Mouse (Mus musculus) hindbrain, embryonic 12.5 days (tissue): ENCODE results near the gene Tenm4. TPM values are rescaled to one million over a fixed set of nuclear protein-coding genes. Genes with fewer than 3 reads are reported as not detected.
A peak's percentile ranks its signal among the peaks of the same experiment; 100 is the strongest.

ENCODE experiments used
- ATAC-seq: fragments of 200-750 bp; cut with Nextera tagmentation; 2 replicates; pipeline ENCODE4 v1.8.0; 2017; ENCODE audit warnings: moderate TSS enrichment; ENCODE audit not compliant: low FRiP score
- H3K27ac ChIP-seq: fragments of 300-500 bp; sonication (generic); 2 replicates; pipeline ENCODE4 v1.5.1; 2016; ENCODE audit warnings: mild to moderate bottlenecking
- H3K27me3 ChIP-seq: fragments of 300-500 bp; sonication (generic); 2 replicates; pipeline ENCODE4 v1.6.1; 2016; ENCODE audit warnings: mild to moderate bottlenecking
- H3K36me3 ChIP-seq: fragments of 300-500 bp; sonication (generic); 2 replicates; pipeline ENCODE4 v1.6.1; 2016; ENCODE audit warnings: mild to moderate bottlenecking
- H3K4me1 ChIP-seq: fragments of 300-500 bp; sonication (generic); 2 replicates; pipeline ENCODE4 v1.6.1; 2016
- H3K4me2 ChIP-seq: fragments of 300-500 bp; sonication (generic); replicated peaks from 2 replicates; pipeline ENCODE4 v1.6.1; 2016; ENCODE audit warnings: mild to moderate bottlenecking
- H3K4me3 ChIP-seq: fragments of 300-500 bp; sonication (generic); 2 replicates; pipeline ENCODE4 v1.5.1; 2016; ENCODE audit warnings: mild to moderate bottlenecking
- H3K9ac ChIP-seq: fragments of 300-500 bp; sonication (generic); 2 replicates; pipeline ENCODE4 v1.6.1; 2016; ENCODE audit warnings: mild to moderate bottlenecking, moderate library complexity
- H3K9me3 ChIP-seq: fragments of 300-500 bp; sonication (generic); replicated peaks from 2 replicates; pipeline ENCODE4 v1.6.1; 2016; ENCODE audit warnings: mild to moderate bottlenecking
- WGBS: fragments of 180-500 bp; shearing (Covaris S2); methylation state at CpG from one replicate; pipeline ENCODE4 v1.1.7; 2016; 5-methylcytosine and 5-hydroxymethylcytosine counted together
- polyA plus RNA-seq: library from polyadenylated mRNA; unstranded; fragments of >200 nt; fragmentation: Nextera tagmentation; extraction: Ambion mirVana; gene quantifications from 2 replicates; pipeline ENCODE4 v1.2.1, GENCODE M21; 2016

Gene Tenm4
- polyA plus RNA-seq, 1 experiment from 2014 or later = 38.5 TPM

- Histone ChIP-seq H3K27me3 (no peaks in the 10 kb centered on the region), H3K27ac (no peak overlapping the region), H3K4me2 (no peak overlapping the region), H3K4me3 (no peak overlapping the region), H3K36me3 (no peaks in the 10 kb centered on the region), H3K4me1 (peaks cover 13% of the 10 kb centered on the region), H3K9me3 (no peaks in the 10 kb centered on the region), H3K9ac (no peak overlapping the region)
- 82% methylated on average over 6 of the region's 6 CpGs for WGBS
- no peak for ATAC-seq
Measured at GRCm38 (mm10) chr7:96879593-96879992, 708.5 kb downstream of the Tenm4 start.

GRCm38 (mm10) chr7:96880221-96880944, 709.3 kb downstream of the Tenm4 start:
- ATAC-seq = no peak
- H3K36me3 ChIP-seq = no peaks in the 10 kb centered on the region
- WGBS = 76% methylated on average over 6 of the region's 6 CpGs
- no peaks in the 10 kb centered on the region for H3K27me3 ChIP-seq
- H3K4me2 ChIP-seq = no peak overlapping the region
- H3K27ac ChIP-seq = no peak overlapping the region
- no peaks in the 10 kb centered on the region for H3K9me3 ChIP-seq
- no peak overlapping the region for H3K4me3 ChIP-seq
- H3K4me1 ChIP-seq = peaks cover 14% of the 10 kb centered on the region
- H3K9ac ChIP-seq = no peak overlapping the region

- 95% methylated on average over 3 of the region's 3 CpGs for WGBS
- Histone ChIP-seq H3K9ac (no peak overlapping the region), H3K4me2 (no peak overlapping the region), H3K27me3 (no peaks in the 10 kb centered on the region), H3K9me3 (no peaks in the 10 kb centered on the region), H3K4me3 (no peak overlapping the region), H3K4me1 (peaks cover 15% of the 10 kb centered on the region), H3K27ac (no peak overlapping the region), H3K36me3 (peaks cover 5% of the 10 kb centered on the region; the same call in 1 of the 2 replicates)
- no peak for ATAC-seq
Measured at GRCm38 (mm10) chr7:96883297-96883696, 712.3 kb downstream of the Tenm4 start.

GRCm38 (mm10) chr7:96887088-96887654, 716.1 kb downstream of the Tenm4 start:
- Histone ChIP-seq H3K27me3 (no peaks in the 10 kb centered on the region), H3K27ac (no peak overlapping the region; the same call in 1 of the 2 replicates), H3K4me3 (no peak overlapping the region), H3K4me2 (no peak overlapping the region), H3K9ac (no peak overlapping the region), H3K36me3 (peaks cover 5% of the 10 kb centered on the region; the same call in 1 of the 2 replicates), H3K4me1 (peaks cover 42% of the 10 kb centered on the region), H3K9me3 (no peaks in the 10 kb centered on the region)
- ATAC-seq = no peak
- 64% methylated on average over 18 of the region's 18 CpGs for WGBS

GRCm38 (mm10) chr7:96889061-96890034, 718.3 kb downstream of the Tenm4 start:
- Histone ChIP-seq H3K4me2 (no peak overlapping the region), H3K27me3 (no peaks in the 10 kb centered on the region), H3K36me3 (peaks cover 13% of the 10 kb centered on the region), H3K27ac (peak overlapping the region; percentile 44; the same call in 1 of the 2 replicates), H3K9ac (no peak overlapping the region), H3K4me1 (peaks cover 35% of the 10 kb centered on the region), H3K4me3 (no peak overlapping the region), H3K9me3 (no peaks in the 10 kb centered on the region)
- WGBS = 84% methylated on average over 18 of the region's 18 CpGs
- ATAC-seq = no peak

- Histone ChIP-seq H3K4me2 (no peak overlapping the region), H3K36me3 (peaks cover 21% of the 10 kb centered on the region), H3K27ac (peak overlapping the region; percentile 44), H3K4me1 (peaks cover 32% of the 10 kb centered on the region), H3K9ac (no peak overlapping the region), H3K4me3 (no peak overlapping the region), H3K9me3 (no peaks in the 10 kb centered on the region), H3K27me3 (no peaks in the 10 kb centered on the region)
- 29% methylated on average over 7 of the region's 7 CpGs for WGBS
- ATAC-seq = peak; percentile 75
Measured at GRCm38 (mm10) chr7:96890035-96890621, 719.1 kb downstream of the Tenm4 start.

- no peak overlapping the region for H3K4me2 ChIP-seq
- peak overlapping the region; percentile 73 for H3K27ac ChIP-seq
- no peaks in the 10 kb centered on the region for H3K9me3 ChIP-seq
- H3K4me1 ChIP-seq = peaks cover 32% of the 10 kb centered on the region
- H3K27me3 ChIP-seq = no peaks in the 10 kb centered on the region
- H3K36me3 ChIP-seq = peaks cover 27% of the 10 kb centered on the region
- peak; percentile 32; the same call in 1 of the 2 replicates for ATAC-seq
- WGBS = 56% methylated on average over 10 of the region's 10 CpGs
- H3K4me3 ChIP-seq = no peak overlapping the region
- no peak overlapping the region for H3K9ac ChIP-seq
Measured at GRCm38 (mm10) chr7:96890987-96891386, 719.9 kb downstream of the Tenm4 start.

- Histone ChIP-seq H3K27ac (peak overlapping the region; percentile 14), H3K27me3 (no peaks in the 10 kb centered on the region), H3K4me1 (peaks cover 25% of the 10 kb centered on the region), H3K4me3 (no peak overlapping the region), H3K9ac (no peak overlapping the region), H3K4me2 (no peak overlapping the region), H3K9me3 (no peaks in the 10 kb centered on the region), H3K36me3 (peaks cover 26% of the 10 kb centered on the region)
- 57% methylated on average over 10 of the region's 10 CpGs for WGBS
- ATAC-seq = peak; percentile 41; the same call in 1 of the 2 replicates
Measured at GRCm38 (mm10) chr7:96899036-96899569, 728.1 kb downstream of the Tenm4 start.

GRCm38 (mm10) chr7:96902183-96902582, 731.1 kb downstream of the Tenm4 start:
- Histone ChIP-seq H3K4me3 (no peak overlapping the region), H3K4me1 (peaks cover 36% of the 10 kb centered on the region), H3K9ac (no peak overlapping the region), H3K27me3 (no peaks in the 10 kb centered on the region; the same call in 1 of the 2 replicates), H3K9me3 (no peaks in the 10 kb centered on the region), H3K27ac (no peak overlapping the region), H3K36me3 (peaks cover 12% of the 10 kb centered on the region; the same call in 1 of the 2 replicates), H3K4me2 (no peak overlapping the region)
- 60% methylated on average over 5 of the region's 5 CpGs for WGBS
- no peak for ATAC-seq

GRCm38 (mm10) chr7:96903088-96903985, 732.3 kb downstream of the Tenm4 start:
- WGBS = 77% methylated on average over 17 of the region's 17 CpGs
- Histone ChIP-seq H3K4me2 (no peak overlapping the region), H3K9ac (no peak overlapping the region), H3K36me3 (peaks cover 12% of the 10 kb centered on the region; the same call in 1 of the 2 replicates), H3K27me3 (no peaks in the 10 kb centered on the region; the same call in 1 of the 2 replicates), H3K4me3 (no peak overlapping the region), H3K9me3 (no peaks in the 10 kb centered on the region), H3K27ac (no peak overlapping the region), H3K4me1 (peaks cover 46% of the 10 kb centered on the region)
- ATAC-seq = no peak

GRCm38 (mm10) chr7:96904442-96904841, 733.4 kb downstream of the Tenm4 start:
- H3K27ac ChIP-seq = 0 out of 2 replicates have a peak overlapping the region, but pooled peaks have one; percentile 30
- no peaks in the 10 kb centered on the region; the same call in 1 of the 2 replicates for H3K27me3 ChIP-seq
- peaks cover 12% of the 10 kb centered on the region; the same call in 1 of the 2 replicates for H3K36me3 ChIP-seq
- H3K4me1 ChIP-seq = peaks cover 42% of the 10 kb centered on the region
- no peak overlapping the region for H3K4me2 ChIP-seq
- no peak overlapping the region for H3K4me3 ChIP-seq
- peak; percentile 26; the same call in 1 of the 2 replicates for ATAC-seq
- WGBS = 41% methylated on average over 3 of the region's 3 CpGs
- no peaks in the 10 kb centered on the region for H3K9me3 ChIP-seq
- H3K9ac ChIP-seq = no peak overlapping the region
